Mouse (Mus musculus): ENCODE measurements around the gene Ppt2. TPM values are rescaled to one million over a fixed set of nuclear protein-coding genes. Genes with fewer than 3 reads are reported as not detected.

Gene Ppt2
- polyA plus RNA-seq, 1 experiment from 2014 or later = 23.8 TPM

DNA sequence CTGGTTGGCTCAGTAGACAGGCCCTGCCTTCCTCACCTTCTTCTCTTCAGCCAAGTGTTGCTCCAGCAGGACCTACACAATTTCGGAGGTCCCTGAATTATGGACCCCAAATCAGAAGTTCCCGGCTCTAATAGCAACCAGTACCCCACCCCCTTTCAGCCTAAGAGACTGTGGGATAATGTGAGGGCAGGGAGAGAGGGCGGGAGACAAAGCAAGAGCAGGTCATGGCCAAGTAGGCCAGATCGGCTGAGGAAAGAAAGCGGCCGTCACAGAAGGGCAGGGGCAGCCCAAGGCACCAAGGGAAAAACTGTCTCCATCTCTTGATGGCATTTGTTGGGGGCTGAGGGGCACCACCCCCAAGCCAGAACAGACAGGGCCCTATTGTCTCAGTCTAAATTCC is 12.4 kb downstream of the Ppt2 start, which contains the start of gene Egfl8:
Egfl8 (minus strand) TSS at position 101 of the 400 bp plus-strand sequence.
- WGBS = 66% methylated on average over 6 of the region's 6 CpGs
- Histone ChIP-seq H3K36me3 (peaks cover 69% of the 10 kb centered on the region), H3K27me3 (no peaks in the 10 kb centered on the region), H3K4me2 (replicated peaks) (no peak within 1 kb of the TSS), H3K4me1 (no peaks in the 10 kb centered on the region), H3K9me3 (no peaks in the 10 kb centered on the region), H3K27ac (replicated peaks) (peak within 1 kb of the TSS; percentile 27; the same call in 1 of the 2 replicates), H3K9ac (replicated peaks) (0 out of 2 replicates have a peak within 1 kb of the TSS, but pooled peaks have one; percentile 31), H3K4me3 (no peak within 1 kb of the TSS)
- no peak for ATAC-seq (ENCODE audit: low FRiP score, low read depth)

DNA sequence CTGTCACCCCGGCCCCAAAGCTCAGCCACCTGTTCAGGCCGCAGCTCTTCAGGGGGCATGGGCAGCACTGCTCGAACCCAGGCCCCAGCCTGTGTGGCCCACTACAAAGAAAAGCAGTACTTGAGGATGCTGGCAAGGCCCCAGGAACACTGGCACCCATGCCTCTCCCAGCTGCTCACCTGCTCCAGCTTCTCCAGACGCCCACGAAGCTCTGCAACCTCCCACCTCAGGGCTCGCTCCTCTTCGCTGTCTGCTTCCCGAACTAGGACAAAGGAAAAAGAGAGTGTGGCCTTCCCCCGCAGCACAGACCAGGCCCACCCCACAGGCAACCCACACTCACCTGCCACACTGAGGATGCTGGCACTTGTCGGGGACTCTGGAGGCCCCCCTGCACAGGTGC is 14.5 kb downstream of the Ppt2 start:
- Histone ChIP-seq H3K27me3 (no peaks in the 10 kb centered on the region), H3K36me3 (peaks cover 71% of the 10 kb centered on the region)

DNA sequence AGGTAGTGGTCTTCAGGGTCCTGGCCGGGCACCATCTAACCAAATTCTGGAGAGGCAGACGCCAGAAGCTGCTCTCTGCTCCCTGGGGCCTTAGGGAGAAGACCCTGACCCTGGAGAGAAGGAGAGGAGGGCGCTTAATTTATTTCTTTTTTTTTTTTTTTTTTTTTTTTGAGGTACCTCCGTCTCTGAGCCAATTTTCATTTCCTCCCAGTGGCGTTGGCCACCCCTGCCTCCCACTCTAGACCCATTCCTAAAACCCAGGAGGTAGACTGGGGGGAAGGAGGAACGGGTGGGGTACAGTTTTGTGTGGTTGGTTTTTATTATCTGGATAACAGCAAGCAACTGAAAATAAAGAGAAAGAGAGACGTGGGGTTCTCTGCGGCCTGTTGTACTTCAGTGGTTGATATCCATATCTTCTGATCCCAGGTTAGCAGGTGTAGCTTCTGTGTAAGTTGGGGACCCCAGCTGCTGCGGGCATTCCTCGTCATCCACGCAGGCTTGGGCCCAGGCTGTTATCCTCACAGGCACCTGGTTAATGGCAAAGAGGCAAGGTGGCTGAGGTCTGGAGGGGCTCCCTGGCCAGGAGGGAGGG is 15.2 kb downstream of the Ppt2 start:
- no peaks in the 10 kb centered on the region for H3K27me3 ChIP-seq
- no peaks in the 10 kb centered on the region for H3K9me3 ChIP-seq
- WGBS = 92% methylated on average over 10 of the region's 11 CpGs
- no peak overlapping the region for H3K27ac ChIP-seq (replicated peaks)
- peaks cover 7% of the 10 kb centered on the region; the same call in 1 of the 2 replicates for H3K4me1 ChIP-seq
- no peak for ATAC-seq (ENCODE audit: low FRiP score, low read depth)
- H3K4me3 ChIP-seq = no peak overlapping the region
- H3K4me2 ChIP-seq (replicated peaks) = no peak overlapping the region
- peaks cover 71% of the 10 kb centered on the region for H3K36me3 ChIP-seq
- H3K9ac ChIP-seq (replicated peaks) = no peak overlapping the region

More for the DNA sequence above, 14.5 kb downstream of the Ppt2 start:
- WGBS = 90% methylated on average over 10 of the region's 10 CpGs
- Histone ChIP-seq H3K27ac (replicated peaks) (0 out of 2 replicates have a peak overlapping the region, but pooled peaks have one; percentile 25), H3K4me3 (no peak overlapping the region), H3K4me1 (0 out of 2 replicates have a peak, but pooled peaks cover under 1% of the 10 kb centered on the region), H3K9me3 (no peaks in the 10 kb centered on the region), H3K9ac (replicated peaks) (no peak overlapping the region), H3K4me2 (replicated peaks) (no peak overlapping the region)
- no peak for ATAC-seq (ENCODE audit: low FRiP score, low read depth)

DNA sequence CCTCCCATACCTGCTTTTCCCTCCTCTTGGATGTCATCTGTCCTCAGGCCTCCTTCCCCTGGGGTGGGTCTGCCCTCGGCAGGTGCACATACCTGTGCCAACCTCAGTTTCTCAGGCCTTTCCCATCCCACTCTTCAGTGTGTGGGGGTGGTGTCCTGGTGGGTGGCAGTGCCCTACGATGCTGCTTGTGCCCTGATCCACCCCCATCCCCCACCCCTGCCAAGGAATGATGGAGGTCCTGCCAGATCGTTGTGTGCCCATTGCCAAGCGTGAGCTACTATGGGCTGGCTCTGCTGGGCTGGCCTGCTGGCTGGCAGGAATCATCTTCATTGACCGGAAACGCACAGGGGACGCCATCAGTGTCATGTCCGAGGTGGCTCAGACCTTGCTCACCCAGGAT is 17.3 kb downstream of the Ppt2 start:
- ATAC-seq (ENCODE audit: low FRiP score, low read depth) = no peak
- Histone ChIP-seq H3K4me2 (replicated peaks) (no peak overlapping the region), H3K4me3 (no peak overlapping the region), H3K36me3 (peaks cover 58% of the 10 kb centered on the region), H3K9ac (replicated peaks) (no peak overlapping the region), H3K27ac (replicated peaks) (no peak overlapping the region), H3K4me1 (peaks cover 27% of the 10 kb centered on the region), H3K27me3 (no peaks in the 10 kb centered on the region), H3K9me3 (no peaks in the 10 kb centered on the region)
- 95% methylated on average over 8 of the region's 8 CpGs for WGBS

DNA sequence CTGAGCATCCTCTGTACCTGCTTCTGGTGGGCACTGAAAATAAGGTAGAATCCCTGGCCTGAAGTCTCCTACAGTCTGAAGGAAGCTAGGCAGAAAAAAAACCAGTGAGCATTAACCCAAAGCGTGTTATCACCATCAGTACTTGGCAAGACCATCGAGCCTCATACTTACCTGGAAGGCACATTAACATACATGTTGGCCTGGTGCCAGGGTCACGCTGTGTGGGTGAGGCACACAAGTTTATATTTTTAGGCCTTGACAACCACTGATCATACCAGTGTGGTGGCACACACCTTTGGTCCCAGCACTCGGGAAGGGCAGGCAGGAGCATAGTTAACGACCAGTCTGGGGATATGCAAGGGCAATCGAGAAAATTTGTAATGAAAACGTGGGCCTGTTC is 20.3 kb downstream of the Ppt2 start:
- Histone ChIP-seq H3K9ac (replicated peaks) (no peak overlapping the region), H3K9me3 (no peaks in the 10 kb centered on the region), H3K27me3 (no peaks in the 10 kb centered on the region), H3K36me3 (peaks cover 32% of the 10 kb centered on the region), H3K4me2 (replicated peaks) (peak overlapping the region; percentile 1; the same call in 1 of the 2 replicates), H3K4me3 (no peak overlapping the region), H3K4me1 (peaks cover 38% of the 10 kb centered on the region), H3K27ac (replicated peaks) (no peak overlapping the region)
- no peak for ATAC-seq (ENCODE audit: low FRiP score, low read depth)
- WGBS = 91% methylated on average over 7 of the region's 7 CpGs

DNA sequence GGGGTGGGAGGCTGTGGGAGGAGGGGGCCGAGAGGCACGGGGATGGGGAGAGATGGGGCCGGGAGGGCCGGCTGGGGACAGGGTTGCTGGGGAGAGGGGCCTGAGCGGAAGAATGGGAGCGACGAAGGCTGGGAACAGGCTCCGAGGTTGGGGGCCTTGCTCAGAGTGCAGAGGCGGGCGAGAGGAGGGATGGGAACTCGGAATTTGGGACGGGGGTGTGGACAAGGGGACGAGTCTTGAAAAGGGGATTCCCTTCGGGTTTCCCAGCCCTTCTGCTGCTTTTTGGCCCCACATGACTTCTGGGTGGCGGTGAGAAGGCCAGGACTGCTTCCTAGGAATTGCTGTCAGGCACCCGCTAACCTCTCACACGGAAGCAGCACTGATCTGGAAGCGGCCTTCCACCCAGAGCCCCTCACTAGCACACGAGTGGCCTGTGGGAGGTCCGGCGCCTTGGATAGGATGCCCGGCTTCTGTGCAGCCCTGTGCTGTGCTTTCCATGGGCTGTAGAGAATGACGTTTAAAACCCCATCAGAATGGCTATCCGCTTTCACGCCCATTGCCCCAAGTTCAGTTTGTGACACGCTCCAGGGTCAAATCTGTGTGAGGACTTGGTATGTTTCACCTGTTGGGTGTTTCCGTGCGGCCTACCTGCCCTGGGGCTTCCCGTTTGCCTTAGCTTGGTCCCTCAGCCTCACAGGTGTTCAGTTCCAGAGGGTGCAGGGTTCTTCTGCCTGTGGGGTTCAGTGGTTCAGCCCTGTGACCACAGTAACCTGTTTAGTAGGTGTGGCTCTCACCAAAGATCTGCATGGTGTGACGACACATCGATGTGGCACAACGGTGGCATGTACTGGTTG is 21.9 kb downstream of the Ppt2 start:
- 17% methylated on average over 32 of the region's 32 CpGs for WGBS
- peaks cover 49% of the 10 kb centered on the region for H3K4me1 ChIP-seq
- H3K36me3 ChIP-seq = peaks cover 23% of the 10 kb centered on the region
- H3K9ac ChIP-seq (replicated peaks) = peak overlapping the region; percentile 99
- no peaks in the 10 kb centered on the region for H3K27me3 ChIP-seq
- no peak for ATAC-seq (ENCODE audit: low FRiP score, low read depth)
- peak overlapping the region; percentile 99 for H3K4me2 ChIP-seq (replicated peaks)
- peak overlapping the region; percentile 94 for H3K27ac ChIP-seq (replicated peaks)
- no peaks in the 10 kb centered on the region for H3K9me3 ChIP-seq
- peak overlapping the region; percentile 99 for H3K4me3 ChIP-seq

DNA sequence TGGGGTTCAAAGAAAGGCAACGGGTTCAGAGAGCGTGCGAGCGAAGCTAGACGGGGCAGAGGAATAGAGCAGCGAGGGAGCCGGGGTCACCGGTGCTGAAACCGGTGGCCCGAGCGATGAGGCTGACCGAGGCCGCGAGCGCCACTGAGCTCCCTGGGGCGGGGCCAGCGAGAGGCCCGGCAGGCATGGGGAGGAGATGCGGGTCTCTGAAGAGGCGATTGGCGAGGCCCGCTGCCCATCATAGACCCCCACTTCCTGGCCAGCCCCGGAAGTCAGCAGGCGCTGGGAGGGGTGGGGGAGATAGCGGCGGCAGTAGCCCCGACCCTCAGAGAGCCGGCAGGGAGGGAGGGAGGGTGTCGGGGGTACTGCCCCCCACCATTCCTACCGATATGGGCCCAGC is 22.7 kb downstream of the Ppt2 start:
- peaks cover 23% of the 10 kb centered on the region for H3K36me3 ChIP-seq
- peak overlapping the region; percentile 99 for H3K4me2 ChIP-seq (replicated peaks)
- 0% methylated on average over 27 of the region's 30 CpGs for WGBS
- peak overlapping the region; percentile 99 for H3K4me3 ChIP-seq
- no peaks in the 10 kb centered on the region for H3K27me3 ChIP-seq
- peak overlapping the region; percentile 99 for H3K9ac ChIP-seq (replicated peaks)
- H3K4me1 ChIP-seq = peaks cover 49% of the 10 kb centered on the region
- H3K9me3 ChIP-seq = no peaks in the 10 kb centered on the region
- peak overlapping the region; percentile 94 for H3K27ac ChIP-seq (replicated peaks)
- peak; percentile 52 for ATAC-seq (ENCODE audit: low FRiP score, low read depth)

DNA sequence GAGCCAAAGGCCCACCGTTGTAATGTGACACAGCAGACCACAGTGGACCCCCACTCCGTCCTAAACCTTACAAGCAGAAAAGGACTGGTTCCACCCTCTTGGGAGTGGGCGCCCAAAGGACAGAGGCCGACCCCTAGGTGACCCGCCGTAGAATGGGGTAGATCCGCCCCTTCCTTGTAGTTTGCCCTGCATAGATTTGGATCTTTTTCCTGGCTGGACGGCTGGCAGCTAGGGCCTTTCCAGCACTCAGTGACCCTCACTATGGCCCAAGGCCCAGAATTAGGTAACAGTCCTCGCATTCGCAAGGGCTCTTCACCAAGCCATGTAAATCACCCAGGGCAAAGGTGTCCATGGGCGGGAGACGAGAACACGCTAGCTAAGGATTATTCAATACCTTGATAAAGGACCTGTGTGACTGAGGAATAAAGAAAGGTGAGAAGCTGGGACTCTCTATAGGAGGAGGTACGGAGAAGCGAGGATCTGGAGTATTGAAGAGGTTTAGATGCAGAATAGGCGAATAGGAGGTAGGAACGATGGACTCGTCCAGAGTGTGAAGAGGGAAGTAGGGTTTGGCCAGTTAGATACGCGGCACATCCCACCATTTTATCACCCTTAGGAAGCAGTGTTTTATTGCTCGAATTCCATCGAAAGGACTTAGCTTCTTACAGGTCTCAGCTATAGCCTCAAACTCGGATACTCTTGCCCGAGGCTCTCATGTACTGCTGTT is 23.6 kb downstream of the Ppt2 start:
- H3K9ac ChIP-seq (replicated peaks) = peak overlapping the region; percentile 99
- no peaks in the 10 kb centered on the region for H3K9me3 ChIP-seq
- H3K4me3 ChIP-seq = peak overlapping the region; percentile 99
- H3K4me1 ChIP-seq = peaks cover 49% of the 10 kb centered on the region
- H3K27ac ChIP-seq (replicated peaks) = peak overlapping the region; percentile 94
- ATAC-seq (ENCODE audit: low FRiP score, low read depth) = no peak; the same call in 1 of the 2 replicates
- H3K4me2 ChIP-seq (replicated peaks) = peak overlapping the region; percentile 99
- H3K36me3 ChIP-seq = peaks cover 28% of the 10 kb centered on the region
- no peaks in the 10 kb centered on the region for H3K27me3 ChIP-seq
- 16% methylated on average over 24 of the region's 24 CpGs for WGBS

DNA sequence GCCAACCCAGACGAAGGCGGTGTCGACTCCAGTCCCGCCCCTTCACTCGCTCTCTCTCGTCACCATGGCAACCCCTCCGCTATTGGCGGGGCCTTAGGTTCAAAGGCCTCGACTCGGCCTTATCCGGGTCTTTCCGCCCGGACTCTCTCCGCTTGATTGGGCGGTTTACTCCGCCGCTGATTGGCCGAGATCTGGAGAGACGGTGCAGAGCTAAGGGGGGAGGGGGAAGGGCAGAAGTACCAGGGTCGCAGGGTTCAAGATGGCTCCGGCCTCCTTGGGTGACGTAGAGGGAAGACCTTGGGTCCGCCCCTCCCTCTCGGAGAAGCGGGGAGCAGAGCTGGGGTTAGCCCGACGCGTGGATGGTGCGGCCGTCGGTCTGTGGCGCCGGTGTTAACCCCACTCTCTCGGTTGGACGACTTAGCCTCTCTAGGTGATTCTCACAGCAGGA is 24.2 kb downstream of the Ppt2 start, which contains the start of gene Agpat1:
Agpat1 (plus strand) TSS at position 202 of the 448 bp plus-strand sequence.
- Histone ChIP-seq H3K9me3 (no peaks in the 10 kb centered on the region), H3K4me1 (peaks cover 49% of the 10 kb centered on the region), H3K27me3 (no peaks in the 10 kb centered on the region), H3K4me3 (peak within 1 kb of the TSS; percentile 99), H3K36me3 (peaks cover 28% of the 10 kb centered on the region), H3K27ac (replicated peaks) (peak within 1 kb of the TSS; percentile 94), H3K9ac (replicated peaks) (peak within 1 kb of the TSS; percentile 99), H3K4me2 (replicated peaks) (peak within 1 kb of the TSS; percentile 99)
- 1% methylated on average over 32 of the region's 35 CpGs for WGBS
- peak; percentile 88 for ATAC-seq (ENCODE audit: low FRiP score, low read depth)

DNA sequence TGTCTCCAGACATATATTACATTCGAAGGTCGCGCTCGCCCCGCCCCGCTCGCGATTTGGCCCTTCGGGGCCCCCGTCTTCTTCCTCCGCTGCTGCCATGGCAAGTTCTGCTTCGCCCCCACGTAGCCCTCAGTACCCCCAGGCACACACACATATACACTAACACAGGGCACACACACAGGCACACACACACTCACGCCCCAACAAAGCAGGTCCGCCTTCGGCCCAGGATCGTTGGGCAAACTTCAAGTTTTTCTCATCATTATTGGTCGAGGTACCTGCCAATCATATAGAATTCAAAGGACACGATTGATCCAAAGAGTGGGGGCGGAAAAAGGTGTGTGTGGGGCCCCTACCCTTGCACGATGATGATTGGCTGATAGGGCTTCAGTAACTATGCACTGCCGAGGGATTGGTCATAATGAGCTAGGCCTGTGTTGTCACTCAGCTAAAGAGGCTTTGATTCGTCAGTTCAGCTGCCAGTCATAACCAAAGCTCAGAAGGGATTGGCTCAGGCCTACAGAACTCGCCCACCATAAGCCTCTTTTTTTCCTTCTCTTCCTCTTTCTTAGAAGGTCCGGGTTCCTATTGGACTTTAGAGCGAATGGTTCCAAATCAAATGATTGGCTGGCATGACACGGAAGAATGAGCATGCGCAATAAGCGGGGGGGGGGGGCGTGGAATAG is 24.8 kb downstream of the Ppt2 start, which contains the start of gene Rnf5:
Rnf5 (minus strand) TSS at position 316 of the 686 bp plus-strand sequence.
- peak; percentile 94 for ATAC-seq (ENCODE audit: low FRiP score, low read depth)
- peaks cover 46% of the 10 kb centered on the region for H3K4me1 ChIP-seq
- WGBS = under 1% methylated on average over 30 of the region's 30 CpGs

DNA sequence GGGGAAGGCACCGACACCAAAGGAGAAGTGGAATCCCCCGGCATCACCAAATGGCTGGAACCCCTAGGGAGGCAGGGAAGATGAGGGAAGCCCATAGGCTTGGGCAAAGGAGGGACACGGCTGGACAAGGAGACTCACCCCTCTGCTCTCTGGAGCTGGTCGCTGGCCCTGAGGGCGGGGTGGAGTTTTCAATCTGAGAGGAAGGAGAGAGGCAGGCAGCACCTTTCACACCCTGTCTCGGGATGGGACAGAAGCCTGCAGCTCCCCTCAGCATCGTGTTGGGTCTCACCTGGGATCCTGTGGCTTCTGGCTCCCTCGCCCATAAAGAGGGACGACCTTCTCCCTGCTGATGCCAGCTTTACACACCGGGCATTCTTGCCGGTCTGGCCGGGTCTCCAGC is 26.5 kb downstream of the Ppt2 start:
- Histone ChIP-seq H3K27me3 (no peaks in the 10 kb centered on the region), H3K4me1 (peaks cover 40% of the 10 kb centered on the region), H3K27ac (replicated peaks) (no peak overlapping the region), H3K36me3 (peaks cover 24% of the 10 kb centered on the region), H3K4me2 (replicated peaks) (peak overlapping the region; percentile 71), H3K4me3 (no peak overlapping the region), H3K9me3 (no peaks in the 10 kb centered on the region), H3K9ac (replicated peaks) (peak overlapping the region; percentile 72; the same call in 1 of the 2 replicates)
- ATAC-seq (ENCODE audit: low FRiP score, low read depth) = no peak
- WGBS = 90% methylated on average over 12 of the region's 12 CpGs

More for the DNA sequence above, 24.8 kb downstream of the Ppt2 start, which contains the start of gene Rnf5:
- peaks cover 28% of the 10 kb centered on the region for H3K36me3 ChIP-seq
- peak within 1 kb of the TSS; percentile 99 for H3K9ac ChIP-seq (replicated peaks)
- H3K4me3 ChIP-seq = peak within 1 kb of the TSS; percentile 99
- H3K4me2 ChIP-seq (replicated peaks) = peak within 1 kb of the TSS; percentile 99
- peak within 1 kb of the TSS; percentile 94 for H3K27ac ChIP-seq (replicated peaks)
- no peaks in the 10 kb centered on the region for H3K27me3 ChIP-seq
- no peaks in the 10 kb centered on the region for H3K9me3 ChIP-seq

Measured in midbrain, embryonic 12.5 days (tissue).